Comparison of ENCODE assay signal across 16 mouse cellular contexts in genomic region chr2:105223606-105224005, GRCm38 (mm10). TPM values are rescaled to one million over a fixed set of nuclear protein-coding genes. Genes with fewer than 3 reads are reported as not detected.
DNase-seq lines count a peak whose midpoint lies in the region; ATAC-seq lines count a peak whose summit lies in the region.
"Had no signal": no experiment of that assay in that cellular context is flagged by ENCODE, and none has a peak within 500 bp of the region (broad histone marks: within the 10 kb centered on the region; RNA-seq: fewer than 3 reads in every experiment).

No protein-coding gene starts in this region.

- H3K9ac ChIP-seq in heart, embryonic 11.5 days (ENCODE audit: low read depth, low read length), result no peak overlapping the region
- H3K9ac ChIP-seq in liver, embryonic 11.5 days (ENCODE audit: low read depth, low read length), result no peak overlapping the region
- H3K9ac ChIP-seq in liver, embryonic 16.5 days (ENCODE audit: low read depth, low read length), result no peak overlapping the region
- H3K9ac ChIP-seq: forebrain, embryonic 15.5 days had no signal

- H3K4me1 ChIP-seq in heart, embryonic 11.5 days (ENCODE audit: control insufficient read depth, insufficient read depth, low read length), result peaks cover 14% of the 10 kb centered on the region
- peaks cover 3% of the 10 kb centered on the region for H3K4me1 ChIP-seq in liver, embryonic 11.5 days (replicated peaks; ENCODE audit: control insufficient read depth, insufficient read depth, low read length)
- no peaks in the 10 kb centered on the region for H3K4me1 ChIP-seq in liver, embryonic 16.5 days (ENCODE audit: control insufficient read depth, low read depth, low read length)

- H3K4me3 ChIP-seq in heart, embryonic 11.5 days (ENCODE audit: low read depth, low read length), result no peak overlapping the region
- no peak overlapping the region for H3K4me3 ChIP-seq in liver, embryonic 11.5 days (ENCODE audit: low read depth, low read length)
- no peak overlapping the region for H3K4me3 ChIP-seq in liver, embryonic 16.5 days (ENCODE audit: low read depth, low read length)

- no peaks in the 10 kb centered on the region for H3K9me3 ChIP-seq in heart, embryonic 11.5 days (replicated peaks; ENCODE audit: control insufficient read depth, low read length)
- H3K9me3 ChIP-seq in liver, embryonic 11.5 days (ENCODE audit: control insufficient read depth, low read length), result no peaks in the 10 kb centered on the region
- no peaks in the 10 kb centered on the region for H3K9me3 ChIP-seq in liver, embryonic 16.5 days (replicated peaks; ENCODE audit: control insufficient read depth, low read length)
- H3K9me3 ChIP-seq: forebrain, embryonic 15.5 days; heart, embryonic 15.5 days had no signal

- H3K4me2 ChIP-seq in heart, embryonic 11.5 days, result peak overlapping the region; percentile 87; the same call in 1 of the 2 replicates
- H3K4me2 ChIP-seq in liver, embryonic 11.5 days, result peak overlapping the region; percentile 63; the same call in 1 of the 2 replicates
- H3K4me2 ChIP-seq in liver, embryonic 16.5 days (ENCODE audit: low read depth, low read length), result peak overlapping the region; percentile 35; the same call in 1 of the 2 replicates

- WGBS in heart, embryonic 11.5 days (ENCODE audit: insufficient replicate concordance), result 81% methylated on average over 11 of the region's 11 CpGs
- 81% methylated on average over 11 of the region's 11 CpGs for WGBS in liver, embryonic 11.5 days
- 69% methylated on average over 11 of the region's 11 CpGs for WGBS in liver, embryonic 16.5 days (ENCODE audit: insufficient replicate concordance)

- H3K27ac ChIP-seq in heart, embryonic 11.5 days (ENCODE audit: low read depth, low read length), result no peak overlapping the region
- H3K27ac ChIP-seq in liver, embryonic 11.5 days (ENCODE audit: low read depth, low read length), result no peak overlapping the region
- H3K27ac ChIP-seq in liver, embryonic 16.5 days (ENCODE audit: low read length), result no peak overlapping the region
- H3K27ac ChIP-seq: forebrain, embryonic 15.5 days; gastrocnemius, adult 2 months; hindbrain, postnatal 0 days had no signal

- H3K36me3 ChIP-seq in heart, embryonic 11.5 days (ENCODE audit: control insufficient read depth, insufficient read depth, low read length), result no peaks in the 10 kb centered on the region
- H3K36me3 ChIP-seq in liver, embryonic 11.5 days (ENCODE audit: control insufficient read depth, insufficient read depth, low read length), result no peaks in the 10 kb centered on the region
- H3K36me3 ChIP-seq in liver, embryonic 16.5 days (ENCODE audit: control insufficient read depth, insufficient read depth), result no peaks in the 10 kb centered on the region
- H3K36me3 ChIP-seq: forebrain, embryonic 15.5 days; heart, embryonic 15.5 days had no signal

- DNase-seq in heart, adult 9 months (ENCODE audit: low spot score in 2 of 2), result no peak
- DNase-seq in liver, embryonic 11.5 days (ENCODE audit: low spot score), result no peak
- no peak for DNase-seq in liver
- DNase-seq in kidney, adult 8-10 months, result peak; percentile 77 to 79
- DNase-seq: cerebellum, adult 9-11 months had no signal

- peaks cover 10% of the 10 kb centered on the region for H3K27me3 ChIP-seq in heart, embryonic 11.5 days (ENCODE audit: control insufficient read depth, insufficient read depth, low read length)
- peaks cover 17% of the 10 kb centered on the region for H3K27me3 ChIP-seq in liver, embryonic 11.5 days (replicated peaks; ENCODE audit: control insufficient read depth, insufficient read depth, low read length)
- H3K27me3 ChIP-seq in liver, embryonic 16.5 days (ENCODE audit: control insufficient read depth, insufficient read depth, low read depth, low read length), result no peaks in the 10 kb centered on the region
- H3K27me3 ChIP-seq: Patski had no signal

- no peak for ATAC-seq in heart, embryonic 11.5 days (replicated peaks; ENCODE audit: insufficient number of reproducible peaks, low FRiP score, low TSS enrichment)
- no peak for ATAC-seq in liver, embryonic 11.5 days (replicated peaks; ENCODE audit: low FRiP score)
- ATAC-seq in liver, embryonic 16.5 days (ENCODE audit: low read depth), result no peak
- ATAC-seq in erythroblast, adult 5-6 weeks (replicated peaks; ENCODE audit: low FRiP score, poor library complexity, severe bottlenecking), result no peak
- ATAC-seq: forebrain, embryonic 15.5 days; Patski had no signal

RNA-seq across cellular contexts. Expression of gene Them7, which starts 0.5 kb away (rescaled TPM):
- polyA plus RNA-seq in heart, embryonic 11.5 days (2014; fragmentation: Nextera tagmentation; extraction: Ambion mirVana), result 1.3 and 1.5 TPM in 2 replicates
- 0.90 and 1.3 TPM in 2 replicates for polyA plus RNA-seq in liver, embryonic 11.5 days (2014; fragmentation: Nextera tagmentation; extraction: Ambion mirVana)
- polyA plus RNA-seq in liver, embryonic 16.5 days (2015; fragmentation: Nextera tagmentation; extraction: Ambion mirVana), result 1.3 and 2.4 TPM in 2 replicates
- 2.9 TPM in 1 of 2 replicates, not detected in the other for total RNA-seq in erythroblast, adult 5-6 weeks (2015; ENCODE audit: low replicate concordance)
- not detected in 2 replicates for total RNA-seq in erythroblast, adult 5-6 weeks (2017; ENCODE audit: low replicate concordance)
- total RNA-seq: hindbrain, postnatal 0 days; layer of hippocampus, postnatal 10 days; left cerebral cortex, postnatal 10 days; neutrophil, adult 5-6 weeks had no signal
- polyA plus RNA-seq: forebrain, embryonic 15.5 days had no signal

Comparison
In these comparisons a context has a peak if more than half of its experiments do, and no peak if none do; other contexts are left out.
1. H3K4me2 ChIP-seq: peak in every context shown above with its lines; median percentile 87 in heart, embryonic 11.5 days; 63 in liver, embryonic 11.5 days; 35 in liver, embryonic 16.5 days.
2. DNase-seq: peak in kidney, adult 8-10 months (2 of 2); none in heart, adult 9 months (0 of 2), liver, embryonic 11.5 days (single experiment) and liver (single experiment).